Mouse (Mus musculus): ENCODE data around the gene Cab39l. TPM values are rescaled to one million over a fixed set of nuclear protein-coding genes. Genes with fewer than 3 reads are reported as not detected.

The Cab39l gene
- total RNA-seq, 1 experiment from 2014 or later = 26.0 TPM

DNA sequence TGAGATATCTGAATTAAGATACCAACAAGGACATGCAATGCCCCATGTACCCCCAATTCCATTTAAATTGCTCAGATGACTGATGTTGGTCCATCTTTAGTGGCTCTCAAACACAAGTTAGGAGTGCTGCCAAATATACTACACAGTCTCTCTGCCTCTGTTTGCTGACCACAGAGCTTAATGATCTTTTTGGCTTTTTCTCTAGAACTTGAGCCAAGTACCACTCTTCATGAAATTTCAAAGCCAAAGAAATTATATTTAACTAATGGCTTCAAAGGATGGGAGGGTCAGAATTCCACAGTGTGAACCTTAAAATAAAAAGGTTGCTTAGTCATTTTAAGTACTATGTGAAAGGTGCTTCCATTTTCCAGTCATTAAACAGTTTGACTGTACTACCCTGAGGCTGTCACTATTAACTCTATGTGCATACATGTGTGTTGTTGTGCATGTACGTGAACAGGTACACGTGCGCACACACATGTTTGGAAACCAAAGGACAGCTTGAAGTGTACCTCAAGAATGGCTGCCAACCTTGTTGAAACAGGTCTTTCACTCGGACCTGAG lies 44.6 kb downstream of the Cab39l start:
- ATAC-seq (replicated peaks; ENCODE audit: insufficient number of reproducible peaks, low FRiP score, low TSS enrichment, poor library complexity, severe bottlenecking) = no peak

GRCm38 (mm10) chr14:59492376-59492775 lies 51.6 kb downstream of the Cab39l start:
- no peak for ATAC-seq (replicated peaks; ENCODE audit: insufficient number of reproducible peaks, low FRiP score, low TSS enrichment, poor library complexity, severe bottlenecking)

DNA sequence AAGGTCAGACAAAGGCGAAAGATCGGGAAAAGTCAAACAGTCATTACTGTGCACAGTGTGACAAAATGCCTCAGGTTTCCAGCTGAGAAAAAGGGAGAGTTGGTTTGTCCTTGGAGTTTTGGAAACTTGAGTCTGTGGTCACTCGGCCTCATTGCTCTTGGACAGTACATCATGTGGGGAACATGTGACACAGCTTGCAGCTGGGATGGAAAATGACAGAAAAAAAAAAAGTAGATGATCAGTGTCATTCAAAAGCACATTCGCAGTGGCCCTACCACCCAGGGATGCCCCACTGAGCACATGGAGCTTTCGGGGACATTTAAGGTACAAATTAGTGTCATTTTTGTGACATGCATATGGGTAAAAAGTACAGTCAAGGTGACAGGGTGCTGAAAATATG lies 57.2 kb downstream of the Cab39l start:
- no peak for ATAC-seq (replicated peaks; ENCODE audit: insufficient number of reproducible peaks, low FRiP score, low TSS enrichment, poor library complexity, severe bottlenecking)

DNA sequence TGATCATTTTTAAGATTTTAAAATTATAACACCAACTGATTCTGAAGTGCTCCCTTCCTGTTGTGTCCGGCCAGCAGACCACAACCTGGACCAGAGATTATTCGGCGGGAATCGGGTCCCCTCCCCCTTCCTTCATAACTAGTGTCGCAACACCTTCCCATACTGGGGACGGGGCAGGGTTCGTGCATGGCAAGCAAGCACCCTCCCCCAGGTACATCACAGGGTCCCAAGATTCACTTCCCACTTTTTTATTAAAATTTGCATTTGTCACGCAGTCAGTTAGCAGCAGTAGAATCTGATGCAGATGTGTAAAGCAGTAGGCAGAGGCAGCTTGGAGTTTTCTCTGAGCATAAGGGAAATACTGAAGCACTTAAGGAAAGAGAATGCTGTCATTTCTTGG lies 64.1 kb downstream of the Cab39l start:
- ATAC-seq (replicated peaks; ENCODE audit: insufficient number of reproducible peaks, low FRiP score, low TSS enrichment, poor library complexity, severe bottlenecking) = no peak

- no peak for ATAC-seq (replicated peaks; ENCODE audit: insufficient number of reproducible peaks, low FRiP score, low TSS enrichment, poor library complexity, severe bottlenecking)
These were observed 65.4 kb downstream of the Cab39l start for GRCm38 (mm10) chr14:59506139-59506538.

DNA sequence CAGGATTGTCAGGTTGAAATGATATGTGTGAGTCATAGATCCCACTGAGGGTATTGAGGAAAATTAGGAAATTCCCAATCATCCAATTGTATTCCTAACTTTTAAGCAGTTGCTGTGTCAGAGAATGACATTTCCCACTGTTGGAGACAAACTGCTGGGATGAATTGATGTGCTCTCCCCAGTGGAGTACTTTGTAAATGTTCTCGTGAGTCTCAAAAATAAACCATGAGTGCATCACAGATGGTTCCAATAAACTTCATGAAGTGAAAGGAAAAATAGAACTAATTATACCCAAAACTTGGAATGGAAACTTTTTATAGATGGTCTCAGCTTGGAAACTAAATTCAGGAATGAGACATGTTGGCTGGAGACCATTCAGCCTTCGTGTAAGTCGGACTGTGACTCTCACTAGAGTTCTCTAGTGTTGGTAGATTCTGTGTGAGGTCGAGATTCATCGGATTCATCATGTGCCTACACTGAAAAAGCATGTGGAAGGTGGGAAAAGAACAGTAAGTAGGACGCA lies 73.2 kb downstream of the Cab39l start:
- ATAC-seq (replicated peaks; ENCODE audit: insufficient number of reproducible peaks, low FRiP score, low TSS enrichment, poor library complexity, severe bottlenecking) = no peak

GRCm38 (mm10) chr14:59525843-59526242 lies 85.1 kb downstream of the Cab39l start:
- no peak for ATAC-seq (replicated peaks; ENCODE audit: insufficient number of reproducible peaks, low FRiP score, low TSS enrichment, poor library complexity, severe bottlenecking)

DNA sequence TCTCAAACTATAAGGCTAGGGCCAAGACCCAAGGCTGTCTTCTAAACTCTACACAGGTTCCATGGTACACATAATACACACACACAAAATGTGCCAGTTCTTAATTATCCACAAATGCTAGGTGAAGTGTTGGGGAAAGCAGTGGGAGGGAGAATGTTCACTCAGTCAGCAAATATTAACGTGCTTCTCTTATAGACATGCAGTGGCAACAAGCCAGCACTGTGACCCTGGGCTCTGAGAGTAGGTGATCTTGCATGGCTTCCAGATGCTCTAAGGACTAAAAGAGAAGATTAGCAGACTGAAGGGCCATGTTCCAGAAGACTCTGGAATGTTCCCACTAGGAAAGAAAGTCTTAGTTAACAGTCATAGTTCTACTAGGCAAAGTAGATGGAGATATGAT lies 90.0 kb downstream of the Cab39l start:
- no peak for ATAC-seq (replicated peaks; ENCODE audit: insufficient number of reproducible peaks, low FRiP score, low TSS enrichment, poor library complexity, severe bottlenecking)

GRCm38 (mm10) chr14:59532986-59533385 lies 92.2 kb downstream of the Cab39l start:
- no peak for ATAC-seq (replicated peaks; ENCODE audit: insufficient number of reproducible peaks, low FRiP score, low TSS enrichment, poor library complexity, severe bottlenecking)

- ATAC-seq (replicated peaks; ENCODE audit: insufficient number of reproducible peaks, low FRiP score, low TSS enrichment, poor library complexity, severe bottlenecking) = no peak
These were observed 93.1 kb downstream of the Cab39l start for GRCm38 (mm10) chr14:59533908-59534307.

DNA sequence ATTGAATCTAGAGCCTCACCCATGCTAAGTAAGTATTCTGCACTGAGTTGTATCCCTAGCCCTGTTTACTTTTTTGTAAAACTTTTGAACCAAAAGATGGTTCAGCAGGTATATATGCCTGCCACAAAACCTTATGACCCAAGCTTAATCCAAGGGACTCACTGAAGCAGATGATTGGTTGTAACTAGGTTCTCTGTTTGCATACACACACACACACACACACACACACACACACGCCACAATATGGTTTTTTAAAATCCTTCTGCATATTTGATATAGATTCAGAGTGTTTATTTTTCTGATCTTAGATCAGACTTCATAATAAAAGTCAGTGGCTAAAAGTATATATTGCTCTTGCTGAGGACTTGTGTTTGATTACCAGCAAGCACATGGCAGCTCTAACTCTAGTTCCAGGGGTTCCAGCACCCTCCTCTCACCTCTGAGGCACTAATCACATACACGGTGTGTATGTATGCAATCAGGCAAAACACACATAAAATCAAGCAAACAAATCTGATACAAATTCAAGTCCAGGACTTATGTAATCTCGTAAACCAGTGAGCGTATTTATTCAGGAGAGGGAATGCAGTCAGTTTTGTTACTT lies 97.2 kb downstream of the Cab39l start:
- ATAC-seq (replicated peaks; ENCODE audit: insufficient number of reproducible peaks, low FRiP score, low TSS enrichment, poor library complexity, severe bottlenecking) = no peak

DNA sequence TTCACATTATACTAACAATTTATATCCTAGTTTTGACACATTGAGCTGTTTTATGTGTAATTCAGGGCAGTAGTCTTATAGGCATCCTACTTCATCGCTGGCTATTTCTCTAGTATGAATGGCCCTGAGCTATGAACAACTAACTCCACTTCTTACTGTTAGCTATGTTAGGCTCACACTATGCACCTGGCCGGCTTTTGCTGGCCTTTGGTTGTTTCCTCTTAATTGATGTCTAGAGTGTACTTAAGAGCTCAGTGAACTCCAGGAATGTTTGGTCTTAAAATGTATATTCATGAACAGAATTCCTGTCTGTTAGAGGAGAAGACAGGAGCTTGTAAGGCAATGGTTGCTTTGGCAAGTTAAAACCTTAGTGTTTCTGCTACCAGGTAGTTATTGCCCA lies 99.5 kb downstream of the Cab39l start:
- ATAC-seq (replicated peaks; ENCODE audit: insufficient number of reproducible peaks, low FRiP score, low TSS enrichment, poor library complexity, severe bottlenecking) = no peak

GRCm38 (mm10) chr14:59540761-59541160 lies 100.0 kb downstream of the Cab39l start:
- no peak for ATAC-seq (replicated peaks; ENCODE audit: insufficient number of reproducible peaks, low FRiP score, low TSS enrichment, poor library complexity, severe bottlenecking)

DNA sequence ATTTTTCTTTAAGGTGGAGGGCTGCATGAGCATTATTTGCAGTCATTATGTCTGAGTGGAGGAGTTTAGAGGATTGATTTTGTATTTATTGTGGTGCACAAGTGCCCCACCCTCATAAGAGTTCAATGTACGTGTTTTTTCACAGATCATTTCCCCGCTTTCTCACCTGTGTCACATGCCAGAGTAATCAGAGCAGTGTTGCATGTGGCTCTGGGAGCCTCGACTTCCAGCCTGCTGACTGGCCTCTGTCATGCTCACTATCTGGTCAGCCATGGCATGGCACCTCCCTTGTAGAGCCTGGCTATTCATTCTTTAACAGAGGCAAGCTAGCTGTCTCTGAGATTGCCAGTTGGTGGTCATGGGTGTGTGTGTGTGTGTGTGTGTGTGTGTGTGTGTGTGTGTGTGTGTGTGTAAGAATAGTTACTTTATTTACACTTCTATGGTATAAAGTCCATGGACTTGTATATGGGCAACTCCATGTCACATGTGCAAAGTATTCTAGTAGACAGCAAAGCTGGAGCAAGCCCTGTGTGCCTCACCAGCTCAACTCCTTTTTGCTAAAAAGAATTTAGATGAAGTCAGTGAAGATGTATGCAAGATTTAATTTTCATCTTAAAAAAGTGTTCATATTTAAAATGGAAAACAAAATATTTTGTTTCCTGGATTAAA lies 102.5 kb downstream of the Cab39l start:
- no peak for ATAC-seq (replicated peaks; ENCODE audit: insufficient number of reproducible peaks, low FRiP score, low TSS enrichment, poor library complexity, severe bottlenecking)

DNA sequence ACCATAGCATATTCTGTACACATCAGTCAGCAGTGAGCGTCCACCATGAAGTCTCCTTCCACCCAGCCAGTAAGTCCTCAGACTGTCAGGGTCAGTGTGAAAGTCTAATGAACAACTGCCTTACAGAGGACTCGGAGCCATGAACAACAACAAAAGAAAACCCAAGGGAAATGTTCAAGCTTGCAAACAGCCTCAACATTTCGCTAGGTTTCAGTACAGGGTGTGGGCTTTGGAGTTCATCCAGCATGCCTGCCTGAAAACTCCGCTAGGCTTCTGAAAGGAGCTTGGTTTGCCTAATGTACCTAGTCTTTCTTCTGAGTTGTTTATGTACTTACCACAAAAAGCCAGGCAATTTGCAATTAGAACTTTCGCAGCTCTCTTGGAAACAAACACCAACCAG lies 103.2 kb downstream of the Cab39l start:
- no peak for ATAC-seq (replicated peaks; ENCODE audit: insufficient number of reproducible peaks, low FRiP score, low TSS enrichment, poor library complexity, severe bottlenecking)

GRCm38 (mm10) chr14:59546162-59546880 lies 105.5 kb downstream of the Cab39l start:
- no peak for ATAC-seq (replicated peaks; ENCODE audit: insufficient number of reproducible peaks, low FRiP score, low TSS enrichment, poor library complexity, severe bottlenecking)

DNA sequence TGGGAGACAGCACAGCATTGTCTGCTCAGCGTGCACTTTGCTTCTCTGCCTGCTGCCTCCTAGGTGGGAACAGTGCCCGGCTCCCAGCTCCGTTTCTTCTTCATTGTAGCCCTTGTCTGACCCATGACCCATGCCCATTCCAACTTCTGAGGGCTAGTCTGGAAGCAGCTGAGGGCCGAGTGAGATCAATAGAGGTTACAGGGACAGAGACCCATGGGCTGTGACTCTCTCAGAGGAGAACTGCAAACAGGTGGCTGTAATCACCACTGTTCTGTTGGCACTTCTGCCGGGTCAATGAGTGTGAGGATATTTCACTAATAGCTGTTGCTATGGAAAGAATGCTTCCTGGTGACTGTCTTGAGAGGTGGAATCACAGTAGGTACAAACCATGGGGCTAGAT lies 106.8 kb downstream of the Cab39l start:
- ATAC-seq (replicated peaks; ENCODE audit: insufficient number of reproducible peaks, low FRiP score, low TSS enrichment, poor library complexity, severe bottlenecking) = no peak

DNA sequence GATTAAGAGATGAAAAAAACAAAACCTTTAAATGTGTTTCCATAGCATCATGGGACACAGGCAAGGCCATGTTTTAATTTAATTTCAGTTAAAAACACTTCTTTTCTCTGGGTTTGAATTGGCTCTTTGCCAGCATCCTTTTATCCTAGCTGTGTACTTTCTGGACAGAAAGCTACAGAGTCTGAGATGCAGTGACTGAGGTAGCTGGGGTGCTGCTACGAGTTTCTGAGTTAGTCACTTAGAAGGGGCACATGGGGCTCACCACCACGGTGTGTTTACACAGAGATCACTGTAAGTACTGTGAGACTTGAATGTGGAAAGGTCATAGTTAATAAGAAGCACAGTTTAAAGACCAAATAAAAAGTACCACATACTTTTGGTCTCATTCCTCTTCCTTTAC lies 107.8 kb downstream of the Cab39l start:
- ATAC-seq (replicated peaks; ENCODE audit: insufficient number of reproducible peaks, low FRiP score, low TSS enrichment, poor library complexity, severe bottlenecking) = no peak

- ATAC-seq (replicated peaks; ENCODE audit: insufficient number of reproducible peaks, low FRiP score, low TSS enrichment, poor library complexity, severe bottlenecking) = no peak
These were observed 108.3 kb downstream of the Cab39l start for GRCm38 (mm10) chr14:59549106-59549505.

DNA sequence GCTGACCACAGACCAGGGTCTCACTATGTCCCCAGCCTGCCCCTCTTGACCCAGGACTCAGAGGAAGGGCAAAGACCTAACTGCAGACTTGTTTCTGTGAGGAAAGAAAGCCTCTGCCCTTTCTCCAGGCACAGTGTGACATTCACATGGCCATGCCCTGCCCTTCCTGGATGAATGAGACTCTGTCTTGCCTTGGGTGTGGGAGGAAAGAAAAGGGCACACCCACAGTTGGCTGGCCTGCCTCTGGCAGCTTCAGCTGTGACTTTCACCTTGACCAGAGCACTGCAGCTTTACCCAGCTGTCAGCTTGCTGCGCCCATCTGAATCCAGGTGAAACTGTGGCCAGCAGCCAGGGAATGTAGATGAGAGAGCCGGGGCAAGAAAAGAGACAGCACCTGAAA lies 110.1 kb downstream of the Cab39l start:
- no peak for ATAC-seq (replicated peaks; ENCODE audit: insufficient number of reproducible peaks, low FRiP score, low TSS enrichment, poor library complexity, severe bottlenecking)

Data from monocyte, adult 5-6 weeks (primary cell).